Mouse (Mus musculus) lung, adult 18-20 months (tissue): ENCODE measurements at regions not wholly inside any gene's neighbourhood (a gene's known extent, or its start where the extent isn't known, plus 50 kb on each side); places are given as distances from the start of the nearest gene placed in this dataset.

Experiments used
- DNase-seq, 2 experiments: peaks; one replicate each; pipeline ENCODE4 v3.0.0; 2022; ENCODE audit warnings: mixed read lengths in 2 of 2

DNA sequence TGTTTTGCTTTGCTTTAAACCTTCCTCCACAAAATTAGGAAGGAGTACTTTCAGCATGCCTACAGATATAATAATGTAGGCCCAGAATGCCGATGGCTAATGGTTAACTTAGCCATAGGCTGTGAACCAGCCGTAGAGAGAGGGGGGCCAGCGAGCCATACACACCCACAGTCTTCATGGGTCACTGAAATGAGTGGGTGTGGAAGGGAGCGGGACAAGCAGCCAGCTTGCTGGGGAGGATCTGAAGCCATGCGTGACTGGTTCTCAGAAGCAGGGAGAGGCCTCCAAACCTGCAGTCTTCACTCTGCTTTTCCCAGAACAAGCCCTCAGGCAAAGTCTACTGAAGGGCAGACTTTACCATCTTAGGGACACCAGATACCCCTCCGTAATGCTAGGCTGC, 50.8 kb upstream of the Ptpn13 start:
- DNase-seq = no peak

DNA sequence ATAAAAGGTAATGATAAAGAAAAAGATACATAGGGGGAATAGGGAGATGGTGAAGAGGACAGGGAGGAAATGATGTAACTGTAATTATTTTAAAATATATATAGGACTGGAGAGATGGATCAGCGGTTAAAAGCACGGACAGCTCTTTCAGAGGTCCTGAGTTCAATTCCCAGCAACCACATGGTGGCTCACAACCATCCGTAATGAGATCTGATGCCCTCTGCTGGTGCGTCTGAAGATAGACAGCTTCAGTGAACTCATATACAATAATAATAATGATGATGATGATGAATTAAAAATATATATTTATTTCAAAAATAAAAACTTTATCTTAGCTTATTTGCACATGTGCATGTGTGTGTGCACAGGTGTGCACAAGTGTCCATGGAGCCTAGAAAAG, 51.9 kb upstream of the Ptpn13 start:
- DNase-seq = no peak

DNA sequence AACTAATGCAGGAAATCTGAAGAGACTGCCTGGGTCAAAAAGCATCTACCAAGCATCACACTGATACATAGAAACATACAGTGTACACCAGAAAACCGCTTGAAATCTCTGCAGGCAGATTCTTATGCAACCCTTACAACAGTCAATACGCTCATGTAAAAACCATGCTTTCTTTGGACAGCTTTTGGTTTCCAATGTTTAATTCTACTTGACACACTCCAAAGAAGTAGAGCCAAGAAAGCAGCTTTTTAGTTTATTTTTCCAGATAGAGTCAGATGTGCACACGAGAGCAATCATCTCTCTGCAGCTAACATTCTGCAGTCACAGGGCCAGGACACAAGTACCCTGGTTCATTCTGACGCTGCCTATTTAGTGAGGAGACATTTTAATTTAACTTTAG, 54.5 kb upstream of the Ptpn13 start:
- no peak for DNase-seq

DNA sequence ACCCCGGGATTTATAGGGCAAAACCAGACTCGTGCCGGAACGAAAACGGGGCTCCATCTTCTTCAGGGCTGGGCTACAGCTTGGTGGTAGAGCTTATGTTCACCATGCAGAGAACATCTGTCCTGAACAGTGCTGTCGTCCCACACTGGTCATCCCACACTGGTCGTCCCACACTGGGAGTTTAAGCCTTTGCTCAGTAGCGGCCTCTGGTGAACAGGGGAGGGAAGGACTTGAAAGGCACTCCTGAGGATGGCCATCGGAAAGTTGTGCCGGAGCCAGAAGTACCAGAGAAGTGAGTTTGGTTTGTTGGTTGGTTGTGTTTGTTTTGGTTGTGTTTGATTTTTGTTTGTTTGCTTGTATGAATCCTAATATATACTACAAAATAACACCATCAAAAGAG, 56.0 kb upstream of the Ptpn13 start:
- peak; percentile 42 to 60 for DNase-seq

DNA sequence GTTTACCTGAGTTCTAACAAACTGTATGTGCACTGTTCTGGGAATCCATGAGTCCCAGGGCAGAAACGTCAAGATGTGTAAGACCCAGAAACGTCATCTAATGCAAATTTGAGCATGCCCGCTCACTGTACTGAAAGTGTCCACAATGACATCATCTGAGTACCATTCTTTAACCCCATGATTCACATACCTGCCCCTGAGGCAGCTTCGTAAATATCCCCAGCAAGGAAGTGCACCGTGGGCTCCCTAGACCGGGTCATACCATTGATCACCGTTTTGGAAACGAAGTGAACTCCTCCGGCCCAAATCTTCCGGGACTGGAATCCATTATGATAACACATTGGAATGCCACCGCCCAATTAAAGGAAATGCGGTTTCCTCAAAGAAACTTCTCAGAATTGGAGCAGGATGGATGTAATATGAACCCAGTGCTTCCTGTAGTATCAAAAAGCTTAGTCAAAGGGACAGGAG, 57.8 kb upstream of the Ptpn13 start:
- DNase-seq = no peak

DNA sequence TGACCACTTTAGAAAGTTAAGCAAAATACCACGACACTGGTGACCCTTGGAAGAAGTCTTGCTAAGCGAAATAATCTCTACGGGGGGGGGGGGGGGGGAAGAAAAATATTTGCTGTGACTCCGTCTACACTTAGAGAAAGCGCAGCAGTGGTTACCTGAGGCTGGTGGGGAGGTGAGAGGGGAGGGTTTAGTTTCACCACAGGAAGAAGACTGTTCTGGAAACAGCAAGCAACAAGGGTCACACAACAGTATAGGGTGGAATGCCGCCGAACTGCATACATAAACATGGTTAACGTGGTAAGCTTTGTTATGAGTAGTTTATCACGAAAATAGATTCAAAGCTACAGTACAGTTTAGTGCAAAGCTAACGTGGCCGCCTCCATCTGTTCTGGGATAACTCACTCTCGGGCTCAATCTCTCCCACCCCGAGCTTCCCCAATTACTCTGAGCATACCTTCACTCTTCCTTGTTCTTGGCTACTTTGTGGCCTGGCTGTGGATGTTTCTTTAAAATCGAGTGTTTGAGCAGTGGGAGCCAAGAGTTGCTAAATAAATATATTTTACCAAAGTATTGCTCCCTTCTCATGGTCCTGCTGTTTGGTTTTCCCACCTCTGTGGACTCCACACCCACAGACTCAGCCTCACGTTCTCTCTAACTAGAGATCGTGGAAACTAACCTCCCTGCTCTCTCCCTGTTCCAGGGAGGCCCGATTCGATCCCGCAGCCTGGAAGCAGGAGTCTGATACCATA, 59.1 kb upstream of the Ptpn13 start:
- peak; percentile 46 to 49 for DNase-seq

DNA sequence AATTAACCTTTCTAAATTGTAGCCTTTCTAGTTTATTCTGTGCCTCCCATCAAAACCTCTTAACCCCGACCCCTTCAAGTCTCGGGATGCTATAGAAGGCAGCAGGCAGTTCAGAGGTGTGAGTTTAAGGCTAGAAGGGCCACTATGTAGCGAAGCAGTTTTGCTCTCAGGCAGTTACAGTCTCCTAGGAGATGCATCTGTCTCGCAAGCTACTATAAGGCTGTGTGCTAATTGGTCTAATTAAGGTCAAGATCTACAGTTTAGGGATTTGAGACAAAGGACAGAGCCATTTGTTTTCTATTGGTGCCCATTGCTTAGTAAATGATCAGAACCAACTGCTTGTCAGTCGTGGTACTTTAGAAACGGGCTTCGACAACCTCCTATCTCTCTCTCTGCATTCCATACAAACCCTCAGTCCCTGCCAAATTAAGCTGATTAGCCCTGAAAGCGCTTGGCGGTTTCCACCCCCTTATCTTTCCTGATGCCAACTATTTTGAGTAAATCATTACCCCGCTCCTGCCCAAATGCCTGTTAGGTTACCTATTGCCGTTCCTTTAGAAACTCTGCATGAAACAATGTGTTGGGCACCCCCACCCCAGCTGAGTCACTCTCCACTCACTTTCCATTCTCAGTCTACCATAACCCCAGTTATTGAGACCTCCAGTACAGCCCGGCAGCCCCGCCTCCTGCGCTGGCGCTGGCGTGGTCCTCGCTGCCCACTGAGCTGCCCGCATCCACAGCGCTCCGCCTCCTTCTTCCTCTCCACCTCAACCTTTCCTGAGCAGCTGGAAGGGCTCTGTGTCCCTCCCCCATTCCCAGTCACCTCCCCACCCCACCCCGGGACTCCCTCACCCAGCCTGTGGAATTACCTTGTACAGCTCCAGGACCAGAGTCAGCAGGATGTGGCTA, 59.9 kb upstream of the Ptpn13 start:
- DNase-seq = peak; percentile 82 to 86

DNA sequence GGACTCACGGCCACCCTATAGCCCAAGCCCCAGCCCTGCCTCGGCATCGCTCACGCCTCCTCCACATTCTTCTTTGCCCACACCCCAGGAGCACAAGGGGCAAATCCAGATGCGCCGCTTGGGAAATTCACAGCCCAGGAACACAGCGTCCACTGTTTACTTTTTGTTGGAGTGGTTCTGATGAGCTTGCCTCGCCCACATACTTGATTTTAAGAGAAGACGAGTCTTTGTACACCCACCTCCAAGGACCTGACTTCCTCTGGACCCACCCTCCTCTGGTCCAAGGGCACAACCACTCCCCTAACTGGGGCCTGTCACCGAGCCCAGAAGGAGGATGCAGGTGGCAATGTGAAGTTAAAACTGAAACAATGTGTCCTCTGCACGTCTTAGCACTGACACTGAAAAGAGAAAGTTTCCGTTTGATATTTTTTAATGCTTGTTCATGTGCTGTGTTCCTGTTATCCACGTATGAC, 64.2 kb upstream of the Ptpn13 start:
- DNase-seq = peak; percentile 68 to 78

DNA sequence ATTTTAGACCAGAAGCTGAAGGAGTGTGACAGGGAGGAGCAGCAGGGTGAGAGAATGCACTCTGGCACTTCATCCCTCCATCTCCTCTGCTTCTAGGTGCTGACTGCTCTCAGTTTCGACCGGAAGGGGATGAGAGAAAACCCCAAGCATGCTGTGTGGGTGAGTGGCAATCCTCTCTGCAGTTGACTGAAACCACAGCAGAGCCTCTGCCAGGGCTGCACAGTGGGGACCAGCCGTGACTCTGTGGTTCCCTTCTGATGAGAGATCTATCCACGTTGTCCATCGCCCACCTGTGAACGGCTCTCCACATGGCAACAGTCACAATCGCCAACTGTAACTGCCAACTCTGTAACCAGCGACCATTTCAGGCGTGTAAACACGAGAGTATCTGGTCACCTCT, 64.6 kb upstream of the Ptpn13 start:
- DNase-seq = no peak

DNA sequence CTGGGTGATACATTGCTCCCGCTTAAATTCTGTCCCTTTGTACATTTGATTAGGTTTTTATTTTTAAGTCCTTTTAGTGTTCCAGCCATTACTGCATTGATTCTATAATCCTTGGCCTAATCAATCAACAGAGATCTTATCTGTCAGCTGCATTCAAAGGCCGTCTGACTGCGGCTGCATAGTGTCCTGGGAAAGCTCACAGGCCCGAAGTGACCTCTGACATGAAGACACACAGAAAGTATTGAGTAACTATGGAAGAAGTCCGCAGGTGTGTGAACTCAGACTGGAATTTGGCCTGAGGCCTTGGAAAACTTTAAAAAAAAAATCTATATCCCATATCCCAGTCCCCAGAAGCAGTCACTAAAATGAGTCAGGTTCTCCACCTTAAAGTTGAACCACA, 67.4 kb upstream of the Ptpn13 start:
- no peak for DNase-seq

DNA sequence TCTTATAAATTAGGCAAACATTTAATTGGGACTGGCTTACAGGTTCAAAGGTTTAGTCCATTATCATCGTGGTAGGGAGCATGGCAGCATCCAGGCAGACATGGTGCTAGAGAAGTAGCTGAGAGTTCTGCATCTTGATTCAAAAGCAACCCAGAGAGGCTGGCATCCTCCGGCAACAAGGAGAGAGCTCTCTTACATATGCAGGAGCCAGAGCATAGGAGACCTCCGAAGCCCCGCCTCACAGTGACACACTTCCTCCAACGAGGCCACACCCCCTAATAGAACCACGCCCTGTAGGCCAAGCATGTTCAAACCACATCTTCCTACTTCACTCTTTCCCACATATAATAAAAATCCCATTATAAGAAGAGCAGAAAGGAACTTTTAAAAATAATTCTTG, 68.5 kb upstream of the Ptpn13 start:
- DNase-seq = peak in 1 of 2 experiments; percentile 57

DNA sequence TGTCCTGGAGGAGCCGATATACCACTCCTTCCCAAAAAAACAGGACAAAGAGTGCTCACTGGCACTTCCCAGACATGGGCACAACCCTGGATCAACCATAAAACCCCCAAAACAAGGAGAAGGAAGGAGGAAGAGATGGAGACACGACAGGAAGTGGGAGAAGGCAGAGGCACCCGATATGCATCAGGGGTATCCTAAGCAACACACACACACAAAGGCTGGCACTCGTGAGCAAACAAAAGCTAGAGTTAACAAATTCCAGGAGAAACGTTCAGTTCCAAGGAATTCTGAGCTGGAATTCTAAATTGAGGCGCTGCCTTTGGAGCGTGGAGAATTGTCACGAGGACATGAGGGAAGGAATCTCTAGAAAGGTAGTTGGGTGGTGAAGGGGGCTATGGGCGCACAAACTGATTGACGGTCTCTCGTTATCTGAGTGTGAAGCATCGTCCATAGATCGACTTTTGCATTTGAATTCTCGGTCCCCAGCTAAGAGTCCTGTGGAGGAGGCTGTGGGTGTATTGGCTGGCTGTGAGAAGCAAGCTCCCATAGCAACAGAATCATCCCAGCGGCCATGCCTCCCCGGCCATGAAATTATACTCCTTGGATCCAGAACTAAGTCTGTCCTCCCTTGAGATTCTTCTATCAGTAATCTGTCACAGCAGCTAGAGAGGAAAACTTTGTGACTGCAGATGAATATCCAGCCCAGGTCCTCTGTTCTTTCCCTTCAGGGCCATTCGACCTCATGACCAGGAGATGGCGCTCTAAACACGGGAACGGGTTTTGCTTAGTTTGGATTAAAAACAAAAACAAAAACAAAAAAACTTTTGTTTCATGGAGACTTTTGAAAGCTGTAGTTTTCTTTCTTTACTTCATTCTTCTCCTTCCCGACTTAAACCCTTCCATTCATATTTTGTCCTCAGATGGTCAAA, 69.4 kb upstream of the Ptpn13 start:
- DNase-seq = peak in 1 of 2 experiments; percentile 54

DNA sequence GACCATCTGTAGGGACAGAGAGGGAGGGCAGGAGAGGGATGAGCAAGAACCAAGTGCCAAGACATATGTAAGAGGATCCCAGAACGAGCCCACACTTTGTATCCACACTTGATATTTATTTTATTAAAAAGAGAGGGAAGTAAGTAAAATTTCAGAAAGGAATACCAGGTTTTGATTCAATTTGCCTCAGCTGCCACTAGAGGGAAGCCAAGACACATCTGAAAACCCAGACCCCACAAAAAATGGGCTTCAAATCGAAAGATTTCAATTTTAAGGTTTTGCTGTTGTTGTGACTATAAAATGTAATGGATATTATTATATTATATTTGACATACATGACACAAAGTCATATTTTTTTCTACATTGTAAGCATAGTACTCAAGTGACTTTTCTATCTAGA, 81.1 kb upstream of the Ptpn13 start:
- DNase-seq = no peak

DNA sequence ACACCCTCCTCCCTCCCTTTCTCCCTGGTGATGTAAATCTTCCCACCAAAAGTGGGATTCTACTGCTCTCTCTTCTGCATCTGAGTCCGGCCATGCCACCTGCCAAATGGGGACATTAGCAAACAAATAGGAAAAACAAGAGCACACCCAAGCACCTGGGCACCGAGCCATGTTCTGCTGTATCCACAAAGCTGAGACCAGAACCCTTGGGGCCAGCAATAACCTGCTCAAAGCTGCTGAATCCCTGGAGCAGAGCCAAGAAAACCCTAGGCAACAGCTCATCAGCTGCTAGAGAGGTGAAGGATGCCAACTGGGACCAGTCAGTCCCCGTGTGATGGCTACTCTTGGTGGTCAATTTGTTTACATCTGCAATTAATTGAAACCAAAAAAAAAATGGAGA, 83.5 kb upstream of the Ptpn13 start:
- peak; percentile 11 to 39 for DNase-seq

DNA sequence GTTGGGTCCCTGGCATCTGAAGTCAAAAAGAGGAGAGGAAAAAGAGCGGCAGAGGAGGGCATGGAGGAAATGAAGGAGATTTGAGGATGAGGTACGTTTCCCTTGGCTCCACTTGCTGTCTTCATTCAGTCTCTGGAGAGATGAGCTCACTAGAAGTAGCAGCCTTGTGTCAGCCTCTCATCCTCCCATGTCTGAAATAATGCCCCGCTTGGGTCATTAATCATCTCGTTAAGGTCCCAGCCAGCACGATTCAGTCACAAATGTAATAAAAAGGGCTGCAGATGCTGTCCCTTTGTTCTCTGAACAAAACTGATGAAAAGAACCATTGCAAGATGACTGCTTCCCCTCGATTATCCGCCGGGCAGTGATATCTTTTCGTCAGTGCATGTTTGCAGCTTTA, 84.4 kb upstream of the Ptpn13 start:
- DNase-seq = no peak

DNA sequence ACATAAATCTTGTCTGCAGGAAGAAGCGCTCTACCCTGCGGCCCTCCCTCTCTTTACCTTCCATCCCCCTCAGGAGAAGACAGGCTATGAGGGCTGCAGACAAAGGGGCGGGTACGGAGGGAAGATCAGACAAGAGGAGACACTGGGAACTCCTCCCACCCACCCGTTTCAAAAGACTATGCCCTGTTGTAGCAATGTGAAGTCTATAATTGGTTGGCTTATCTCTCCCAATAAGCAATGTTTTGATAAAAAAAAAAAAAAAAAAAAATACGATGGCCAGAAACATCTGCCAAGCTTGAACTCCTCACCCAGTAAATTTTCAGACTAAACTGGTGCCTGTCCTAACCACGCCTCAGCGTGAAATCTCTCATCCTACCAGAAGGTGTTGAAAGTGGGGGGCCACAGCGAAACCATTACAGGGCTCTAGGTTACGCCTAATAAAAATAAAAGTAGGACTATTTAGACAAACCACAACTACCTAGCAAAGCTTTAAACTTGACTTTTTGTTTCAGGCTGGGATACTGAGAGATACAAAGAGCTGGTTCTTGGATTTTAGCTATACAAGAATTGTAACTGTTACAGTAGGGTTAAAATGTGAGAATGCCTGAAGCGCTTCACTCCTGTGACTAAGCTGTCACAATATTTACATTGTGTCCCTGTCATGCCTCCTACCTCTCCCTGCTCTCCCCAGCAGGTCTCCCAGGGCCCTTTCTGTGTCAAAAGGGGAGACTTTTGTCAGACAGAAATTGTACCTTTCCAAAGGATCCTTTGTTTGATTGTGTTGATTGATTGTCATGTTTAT, 88.1 kb upstream of the Ptpn13 start:
- DNase-seq = no peak

DNA sequence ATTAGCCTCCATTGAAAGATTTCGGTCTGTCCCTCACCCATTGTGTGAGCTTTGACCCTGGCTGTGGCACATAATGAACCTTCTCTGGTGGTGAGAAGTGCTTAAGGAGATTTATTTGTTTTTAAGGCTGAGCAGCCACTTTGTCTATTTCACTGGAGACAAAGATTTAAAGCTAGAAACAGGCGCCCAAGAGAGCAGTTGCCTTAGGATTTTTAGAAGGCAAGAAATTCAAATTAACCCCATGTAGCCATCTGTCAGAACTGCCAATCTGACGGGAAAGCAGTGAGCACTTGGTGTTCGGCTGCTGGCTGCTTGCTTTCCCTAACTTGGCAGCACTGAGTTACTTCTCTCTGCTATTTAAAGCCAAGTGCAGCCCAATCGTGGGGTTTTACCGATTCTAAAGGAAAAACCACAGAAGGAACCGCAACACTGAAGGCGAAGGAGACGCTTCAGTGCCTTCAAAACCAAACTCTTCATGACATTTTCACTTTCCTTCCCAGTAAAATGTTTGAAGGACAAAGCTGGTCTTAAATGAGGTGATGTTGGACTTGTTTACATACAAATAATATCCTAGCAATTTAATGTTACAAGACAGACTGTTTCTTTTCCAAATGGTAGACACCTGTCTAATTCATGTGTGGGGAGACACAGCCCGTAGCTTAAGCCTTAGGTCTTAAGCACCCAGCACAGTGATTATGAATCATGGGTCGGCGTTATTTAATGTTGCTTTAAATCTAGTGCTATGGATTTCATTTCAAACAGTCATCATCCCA, 88.9 kb upstream of the Ptpn13 start:
- no peak for DNase-seq

DNA sequence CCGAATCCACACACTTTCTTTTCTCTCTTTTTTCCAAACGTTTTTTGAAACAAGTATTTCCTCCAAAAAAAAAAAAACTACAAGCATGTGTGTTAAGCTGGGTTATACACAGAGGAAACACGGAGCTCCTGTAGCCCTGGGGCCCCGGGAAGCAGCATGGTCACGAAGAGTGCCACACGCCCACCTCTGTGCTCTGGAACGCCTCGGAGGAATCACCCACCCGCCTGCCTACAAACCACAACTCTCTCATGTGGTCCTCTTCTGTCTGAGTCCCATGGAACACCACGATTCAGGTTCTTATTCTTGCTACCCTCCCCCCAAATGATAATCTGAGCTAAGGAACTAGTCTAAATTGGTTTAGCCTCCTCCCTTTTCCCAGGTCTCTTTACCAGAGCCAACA, 98.6 kb upstream of the Ptpn13 start:
- DNase-seq = no peak

DNA sequence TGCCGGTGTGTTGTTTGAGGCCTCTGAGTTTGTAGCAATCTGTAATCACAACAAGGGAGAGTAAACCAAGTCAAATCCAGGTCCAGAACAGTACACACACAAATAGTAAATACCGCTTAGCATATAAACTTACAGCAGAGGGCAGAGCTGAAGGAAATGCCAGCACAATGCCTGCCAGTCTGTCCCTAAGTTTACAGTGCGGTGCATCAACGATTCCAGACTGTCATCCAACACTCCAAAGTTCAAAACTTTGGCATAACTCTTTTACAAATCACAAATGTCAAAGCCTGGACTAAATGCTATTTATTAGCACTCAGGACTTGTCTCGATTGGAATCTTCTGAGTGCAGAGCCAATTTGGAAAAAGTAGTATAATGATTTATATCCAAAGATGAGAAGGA, 104.7 kb upstream of the Ptpn13 start:
- DNase-seq = no peak

DNA sequence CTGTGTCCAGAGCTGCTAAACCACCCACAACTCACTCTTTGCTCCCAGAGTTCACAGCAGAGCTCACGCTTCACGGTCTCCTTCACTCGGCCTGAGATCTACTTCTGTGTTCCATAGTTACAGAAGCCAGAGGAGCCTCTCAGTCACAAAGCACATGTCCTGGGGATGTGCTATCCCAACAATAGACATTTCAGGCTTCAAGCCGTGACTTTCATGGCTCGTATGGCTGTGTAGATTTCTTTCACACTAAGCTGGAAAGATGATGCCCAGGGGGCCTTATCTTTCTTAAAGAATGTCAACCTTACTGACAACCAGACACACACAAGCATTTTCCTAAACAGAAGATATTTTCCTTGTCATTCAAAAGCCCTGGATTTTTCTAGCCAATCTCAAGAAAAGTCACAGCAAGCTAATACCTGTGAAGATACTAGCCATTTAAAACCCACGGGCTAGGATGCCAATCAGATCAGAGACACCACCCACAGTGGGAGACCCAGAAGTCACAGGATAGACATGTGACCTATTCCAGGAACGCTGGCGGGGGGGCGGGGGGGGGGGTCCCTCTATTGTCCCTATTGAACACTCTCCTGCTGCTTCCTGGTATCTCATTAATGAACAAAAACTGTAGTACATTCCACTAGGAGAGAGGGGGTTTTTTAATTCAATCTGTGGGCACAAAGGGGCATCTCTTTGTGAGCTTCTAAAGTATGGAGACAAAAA, 98.8 kb upstream of the Mapk10 start:
- DNase-seq = no peak
